Mouse (Mus musculus): ENCODE measurements around the gene Lix1l.

The Lix1l gene

GRCm38 (mm10) chr3:96600639-96601250 lies at the start of gene Lix1l:
Gene Lix1l (plus strand): TSS chr3:96601149.
- peak; percentile 91 for DNase-seq (ENCODE audit: low spot score)

GRCm38 (mm10) chr3:96551203-96551602 lies 49.7 kb upstream of the Lix1l start:
- peak; percentile 65 for DNase-seq (ENCODE audit: low spot score)

- no peak for DNase-seq (ENCODE audit: low spot score)
Measured at GRCm38 (mm10) chr3:96551890-96552289, 49.1 kb upstream of the Lix1l start.

GRCm38 (mm10) chr3:96553601-96554000 lies 47.3 kb upstream of the Lix1l start:
- no peak for DNase-seq (ENCODE audit: low spot score)

- DNase-seq (ENCODE audit: low spot score) = no peak
Measured at GRCm38 (mm10) chr3:96554251-96554650, 46.7 kb upstream of the Lix1l start.

- DNase-seq (ENCODE audit: low spot score) = peak; percentile 78
Measured at GRCm38 (mm10) chr3:96555041-96555596, 45.8 kb upstream of the Lix1l start.

GRCm38 (mm10) chr3:96555999-96556614 lies 44.8 kb upstream of the Lix1l start:
- no peak for DNase-seq (ENCODE audit: low spot score)

GRCm38 (mm10) chr3:96556651-96557635 lies 44.0 kb upstream of the Lix1l start:
- peak; percentile 41 for DNase-seq (ENCODE audit: low spot score)

- peak; percentile 100 for DNase-seq (ENCODE audit: low spot score)
Measured at GRCm38 (mm10) chr3:96557694-96558093, 43.3 kb upstream of the Lix1l start, which contains the start of gene Txnip. Gene Txnip (plus strand): TSS chr3:96557957.

GRCm38 (mm10) chr3:96558159-96558558 lies 42.8 kb upstream of the Lix1l start:
- DNase-seq (ENCODE audit: low spot score) = peak; percentile 33

- no peak for DNase-seq (ENCODE audit: low spot score)
Measured at GRCm38 (mm10) chr3:96558668-96559196, 42.2 kb upstream of the Lix1l start.

GRCm38 (mm10) chr3:96559398-96559910 lies 41.5 kb upstream of the Lix1l start:
- no peak for DNase-seq (ENCODE audit: low spot score)

GRCm38 (mm10) chr3:96559911-96560850 lies 40.8 kb upstream of the Lix1l start:
- DNase-seq (ENCODE audit: low spot score) = no peak

- DNase-seq (ENCODE audit: low spot score) = no peak
Measured at GRCm38 (mm10) chr3:96560881-96561668, 39.9 kb upstream of the Lix1l start.

GRCm38 (mm10) chr3:96561946-96562681 lies 38.8 kb upstream of the Lix1l start:
- DNase-seq (ENCODE audit: low spot score) = peak; percentile 44

- no peak for DNase-seq (ENCODE audit: low spot score)
Measured at GRCm38 (mm10) chr3:96563267-96563666, 37.7 kb upstream of the Lix1l start.

- no peak for DNase-seq (ENCODE audit: low spot score)
Measured at GRCm38 (mm10) chr3:96563911-96564632, 36.9 kb upstream of the Lix1l start.

- no peak for DNase-seq (ENCODE audit: low spot score)
Measured at GRCm38 (mm10) chr3:96564633-96565032, 36.3 kb upstream of the Lix1l start.

All from urinary bladder, postnatal 14 days (tissue).